Mouse (Mus musculus) spleen, postnatal 14 days (tissue): ENCODE data around the gene Adra1b.

ENCODE experiments used
- DNase-seq, 2 experiments: peaks; one replicate each; pipeline ENCODE4 v3.0.0; 2021 to 2022; ENCODE audit warnings: low spot score in 2 of 2

The Adra1b gene

DNA sequence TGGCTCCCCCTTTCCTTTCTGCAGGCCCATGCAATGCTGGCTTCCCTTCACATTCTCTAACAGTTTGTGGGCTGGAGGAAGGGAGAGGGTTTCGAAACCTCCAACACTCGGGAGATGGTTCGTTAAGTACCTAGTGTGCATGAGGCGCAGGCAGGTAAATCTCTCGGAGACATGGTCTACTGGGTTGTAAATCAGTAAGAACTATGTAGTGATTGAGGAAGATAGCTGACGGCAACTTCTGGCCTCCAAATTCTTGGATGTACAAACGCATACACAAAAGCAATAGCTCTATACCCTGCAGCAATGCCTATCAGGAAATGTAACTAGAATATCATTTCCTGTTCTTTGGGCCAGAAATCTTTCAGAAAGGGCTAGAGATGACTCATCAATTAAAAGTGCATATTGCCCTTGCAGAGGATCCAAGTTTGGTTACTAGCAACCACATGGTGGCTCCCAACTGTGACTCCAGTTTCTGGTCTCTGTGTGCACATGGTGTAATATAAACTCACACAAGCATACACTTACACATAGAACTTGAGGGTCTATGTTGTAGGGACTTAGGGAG, 172.2 kb downstream of the Adra1b start:
- DNase-seq, result no peak

DNA sequence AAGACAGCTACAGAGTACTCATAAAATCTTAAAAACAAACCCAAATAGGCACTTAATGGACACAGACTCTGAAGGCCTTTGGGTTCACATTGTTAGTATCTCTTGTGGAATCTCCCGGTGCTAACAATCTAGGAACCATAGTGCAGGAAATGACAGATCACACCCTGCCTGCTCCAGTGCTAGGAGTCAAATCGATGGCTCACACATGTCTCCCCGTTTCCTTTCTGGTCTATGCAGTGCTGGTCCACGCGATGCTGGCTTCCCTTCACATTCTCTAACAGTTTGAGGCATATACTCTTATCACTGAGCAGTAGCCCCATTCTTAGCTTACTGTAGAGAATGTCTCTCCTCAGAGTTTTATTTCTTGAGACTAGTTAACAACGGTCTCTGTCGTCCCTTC, 173.2 kb downstream of the Adra1b start:
- DNase-seq, result no peak
